Mouse (Mus musculus) E14TG2a.4 (cell line): ENCODE results near the gene Pcid2.

Source experiments
- CTCF ChIP-seq: conservative IDR thresholded peaks from 2 replicates; pipeline ENCODE4 v1.5.1; 2014; ENCODE audit warnings: low read length
- POU5F1 ChIP-seq: IDR thresholded peaks from 2 replicates; pipeline ENCODE4 v1.6.1; 2014; ENCODE audit warnings: low read length, borderline replicate concordance

DNA sequence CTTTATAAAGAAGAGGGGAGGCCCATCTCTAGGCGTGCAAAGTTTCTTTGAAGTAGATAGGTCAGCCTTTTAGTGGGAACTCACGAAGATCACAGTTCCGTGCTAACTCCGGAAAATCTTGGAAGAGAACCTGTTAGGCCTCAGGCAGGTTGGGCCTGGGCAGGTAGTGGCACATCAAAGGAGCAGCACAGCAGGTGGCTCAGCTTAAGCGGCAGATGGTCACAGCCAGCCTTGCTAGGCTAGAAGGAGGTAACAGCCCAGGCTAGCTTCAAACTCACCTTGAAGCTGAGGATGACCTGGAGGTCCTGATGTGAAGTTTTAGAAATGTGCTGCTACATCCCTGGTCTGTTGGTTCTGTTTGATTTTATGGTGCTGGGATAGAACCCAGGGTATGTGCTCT is 44.6 kb upstream of the Pcid2 start:
- no peak for TF ChIP-seq CTCF
- no peak for TF ChIP-seq POU5F1
